Mouse (Mus musculus): ENCODE data around the gene Slc24a3. TPM values are rescaled to one million over a fixed set of nuclear protein-coding genes. Genes with fewer than 3 reads are reported as not detected.
A peak's percentile ranks its signal among the peaks of the same experiment; 100 is the strongest.

Slc24a3 gene
- total and polyA plus RNA-seq, 2 experiments = 0.09 to 0.33 TPM

DNA sequence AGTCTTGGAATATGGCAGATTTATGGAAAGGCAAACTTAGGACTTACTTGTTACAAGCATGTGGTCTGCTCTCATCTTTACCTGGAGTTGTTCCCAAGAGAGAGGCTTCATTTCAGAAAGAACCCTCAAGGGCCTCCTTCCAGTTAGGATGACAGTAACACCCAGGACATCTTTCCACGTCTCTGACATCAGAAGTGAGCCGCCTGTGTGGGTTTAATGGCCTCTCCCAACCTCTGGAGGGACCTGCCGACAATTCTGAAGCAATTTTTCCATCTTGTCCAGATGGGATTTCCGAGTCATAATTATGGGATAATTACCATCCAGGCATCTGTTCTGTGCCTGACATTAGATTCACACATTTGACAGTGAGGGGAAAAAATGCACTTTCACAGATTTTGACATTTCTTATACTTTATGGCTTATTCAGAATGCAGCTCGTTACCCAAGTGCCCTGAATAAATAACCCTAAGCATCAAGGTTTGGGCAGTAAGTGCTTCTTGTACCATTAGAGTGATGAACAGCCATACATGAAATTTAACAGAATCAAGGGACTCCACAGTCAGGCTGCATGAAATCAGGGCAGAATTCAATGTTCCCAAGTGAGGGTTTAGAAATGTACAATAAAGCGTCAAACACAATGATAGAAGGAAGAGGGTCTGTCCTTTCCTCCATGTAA is 463.7 kb downstream of the Slc24a3 start:
- no peaks in the 10 kb centered on the region for H3K79me2 ChIP-seq (ENCODE audit: control insufficient read depth, insufficient read depth, low read length)
- no peak overlapping the region for H3K27ac ChIP-seq (replicated peaks; ENCODE audit: insufficient read depth, low read depth, low read length)
- no peak overlapping the region for H3K9ac ChIP-seq (ENCODE audit: low read depth, low read length)
- WGBS = 87% methylated on average over 6 of the region's 6 CpGs
- no peaks in the 10 kb centered on the region for H3K36me3 ChIP-seq (ENCODE audit: control insufficient read depth, insufficient read depth, low read length)
- H3K4me1 ChIP-seq (ENCODE audit: control insufficient read depth, insufficient read depth, low read length) = no peaks in the 10 kb centered on the region
- no peak for DNase-seq (ENCODE audit: extremely low read depth, low read depth, low spot score)
- no peak overlapping the region for H3K4me3 ChIP-seq (ENCODE audit: insufficient read depth, low read depth, low read length)
- no peaks in the 10 kb centered on the region for H3K27me3 ChIP-seq (ENCODE audit: control insufficient read depth, insufficient read depth, low read length)
- TF ChIP-seq POLR2A (IDR thresholded peaks at IDR 0.05; ENCODE audit: extremely low read depth, insufficient read depth, low read length) (no peak), CTCF (IDR thresholded peaks at IDR 0.05; ENCODE audit: low read depth, low read length) (no peak)

DNA sequence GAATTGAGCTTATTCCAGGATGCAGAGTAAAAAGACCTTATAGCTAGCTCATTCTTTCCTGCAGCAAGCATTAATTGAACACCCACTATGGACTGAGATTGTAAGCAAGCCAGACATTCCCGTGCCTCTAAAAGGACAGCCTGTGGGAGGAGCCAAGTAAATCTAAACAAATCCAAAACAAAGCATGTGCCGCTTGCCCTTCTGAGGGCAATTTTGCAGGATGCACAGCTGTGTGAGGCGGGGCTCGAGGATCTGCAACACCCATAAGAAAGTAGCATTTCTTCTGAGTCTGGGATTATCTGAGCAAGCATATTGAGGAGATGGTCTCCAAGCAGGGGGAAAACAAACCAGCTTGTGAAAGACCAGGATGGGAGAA is 464.2 kb downstream of the Slc24a3 start:
- Histone ChIP-seq H3K27ac (replicated peaks; ENCODE audit: insufficient read depth, low read depth, low read length) (no peak overlapping the region), H3K27me3 (ENCODE audit: control insufficient read depth, insufficient read depth, low read length) (no peaks in the 10 kb centered on the region), H3K4me1 (ENCODE audit: control insufficient read depth, insufficient read depth, low read length) (no peaks in the 10 kb centered on the region), H3K79me2 (ENCODE audit: control insufficient read depth, insufficient read depth, low read length) (no peaks in the 10 kb centered on the region), H3K36me3 (ENCODE audit: control insufficient read depth, insufficient read depth, low read length) (no peaks in the 10 kb centered on the region), H3K4me3 (ENCODE audit: insufficient read depth, low read depth, low read length) (no peak overlapping the region), H3K9ac (ENCODE audit: low read depth, low read length) (no peak overlapping the region)
- 78% methylated on average over 4 of the region's 4 CpGs for whole genome bisulfite sequencing
- TF ChIP-seq POLR2A (IDR thresholded peaks at IDR 0.05; ENCODE audit: extremely low read depth, insufficient read depth, low read length) (no peak), CTCF (IDR thresholded peaks at IDR 0.05; ENCODE audit: low read depth, low read length) (no peak)
- DNase-seq (ENCODE audit: extremely low read depth, low read depth, low spot score) = peak; percentile 7

DNA sequence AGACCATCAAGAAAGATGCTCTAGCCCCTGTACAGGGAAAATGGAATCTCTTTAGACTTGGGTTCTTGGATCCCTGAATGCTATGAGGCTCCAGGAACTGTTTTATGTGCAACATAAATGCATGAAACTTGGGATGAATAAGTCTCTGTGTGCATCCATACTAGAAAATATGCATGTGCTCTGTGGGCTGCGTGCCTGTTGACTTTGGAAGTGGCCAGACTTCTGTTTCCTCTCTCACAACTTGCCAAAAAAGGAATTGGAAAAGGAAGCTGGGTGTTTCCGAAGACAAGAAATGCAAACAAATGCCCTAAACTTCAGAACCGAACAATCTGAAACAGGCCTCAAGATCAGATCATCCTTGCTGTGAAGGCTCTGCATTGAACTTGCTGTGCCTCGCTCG is 466.3 kb downstream of the Slc24a3 start:
- Histone ChIP-seq H3K36me3 (ENCODE audit: control insufficient read depth, insufficient read depth, low read length) (no peaks in the 10 kb centered on the region), H3K9ac (ENCODE audit: low read depth, low read length) (no peak overlapping the region), H3K27me3 (ENCODE audit: control insufficient read depth, insufficient read depth, low read length) (no peaks in the 10 kb centered on the region), H3K4me3 (ENCODE audit: insufficient read depth, low read depth, low read length) (no peak overlapping the region), H3K4me1 (ENCODE audit: control insufficient read depth, insufficient read depth, low read length) (no peaks in the 10 kb centered on the region), H3K27ac (replicated peaks; ENCODE audit: insufficient read depth, low read depth, low read length) (no peak overlapping the region), H3K79me2 (ENCODE audit: control insufficient read depth, insufficient read depth, low read length) (no peaks in the 10 kb centered on the region)
- 70% methylated on average over 5 of the region's 5 CpGs for WGBS
- no peak for TF ChIP-seq POLR2A (IDR thresholded peaks at IDR 0.05; ENCODE audit: extremely low read depth, insufficient read depth, low read length)
- peak; percentile 6 for DNase-seq (ENCODE audit: extremely low read depth, low read depth, low spot score)

DNA sequence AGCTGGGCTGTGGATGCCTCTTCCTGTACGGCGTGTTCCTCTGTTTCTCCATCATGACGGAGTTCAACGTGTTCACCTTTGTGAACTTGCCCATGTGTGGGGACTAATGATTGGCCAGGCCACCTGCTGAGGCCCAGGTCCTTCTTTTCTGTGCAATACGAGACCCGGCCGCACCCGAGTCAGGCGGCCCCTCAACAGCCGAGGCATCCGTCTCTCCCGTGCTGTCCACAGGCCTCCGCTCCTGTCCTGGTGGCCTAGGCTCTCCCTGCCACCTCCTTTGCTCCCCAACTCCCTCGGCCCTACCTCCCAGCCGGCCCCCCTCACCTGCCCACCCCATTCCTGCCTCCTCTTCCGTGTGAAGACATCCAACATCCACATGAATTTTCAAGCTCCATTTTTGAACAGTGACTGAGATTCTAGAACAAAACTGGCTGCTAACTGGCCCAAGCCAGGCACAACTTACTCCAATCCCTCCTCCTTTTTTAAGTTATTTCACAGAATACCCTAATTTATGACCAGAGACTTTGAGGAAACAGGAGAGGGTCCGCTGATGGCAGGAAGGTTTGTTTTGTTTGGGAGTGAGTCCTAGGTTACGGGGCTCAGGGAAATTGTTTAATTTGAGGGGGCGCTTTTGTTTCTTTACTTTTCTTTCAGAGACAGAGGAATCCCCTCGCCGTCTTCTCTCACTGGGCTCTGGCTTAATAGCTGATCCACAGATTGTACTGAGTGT is 472.9 kb downstream of the Slc24a3 start:
- no peak overlapping the region for H3K27ac ChIP-seq (replicated peaks; ENCODE audit: insufficient read depth, low read depth, low read length)
- WGBS = 86% methylated on average over 21 of the region's 21 CpGs
- H3K79me2 ChIP-seq (ENCODE audit: control insufficient read depth, insufficient read depth, low read length) = no peaks in the 10 kb centered on the region
- no peaks in the 10 kb centered on the region for H3K36me3 ChIP-seq (ENCODE audit: control insufficient read depth, insufficient read depth, low read length)
- no peak overlapping the region for H3K9ac ChIP-seq (ENCODE audit: low read depth, low read length)
- DNase-seq (ENCODE audit: extremely low read depth, low read depth, low spot score) = no peak
- TF ChIP-seq CTCF (IDR thresholded peaks at IDR 0.05; ENCODE audit: low read depth, low read length) = no peak
- no peak for TF ChIP-seq POLR2A (IDR thresholded peaks at IDR 0.05; ENCODE audit: extremely low read depth, insufficient read depth, low read length)
- no peak overlapping the region for H3K4me3 ChIP-seq (ENCODE audit: insufficient read depth, low read depth, low read length)
- H3K27me3 ChIP-seq (ENCODE audit: control insufficient read depth, insufficient read depth, low read length) = no peaks in the 10 kb centered on the region
- H3K4me1 ChIP-seq (ENCODE audit: control insufficient read depth, insufficient read depth, low read length) = no peaks in the 10 kb centered on the region

DNA sequence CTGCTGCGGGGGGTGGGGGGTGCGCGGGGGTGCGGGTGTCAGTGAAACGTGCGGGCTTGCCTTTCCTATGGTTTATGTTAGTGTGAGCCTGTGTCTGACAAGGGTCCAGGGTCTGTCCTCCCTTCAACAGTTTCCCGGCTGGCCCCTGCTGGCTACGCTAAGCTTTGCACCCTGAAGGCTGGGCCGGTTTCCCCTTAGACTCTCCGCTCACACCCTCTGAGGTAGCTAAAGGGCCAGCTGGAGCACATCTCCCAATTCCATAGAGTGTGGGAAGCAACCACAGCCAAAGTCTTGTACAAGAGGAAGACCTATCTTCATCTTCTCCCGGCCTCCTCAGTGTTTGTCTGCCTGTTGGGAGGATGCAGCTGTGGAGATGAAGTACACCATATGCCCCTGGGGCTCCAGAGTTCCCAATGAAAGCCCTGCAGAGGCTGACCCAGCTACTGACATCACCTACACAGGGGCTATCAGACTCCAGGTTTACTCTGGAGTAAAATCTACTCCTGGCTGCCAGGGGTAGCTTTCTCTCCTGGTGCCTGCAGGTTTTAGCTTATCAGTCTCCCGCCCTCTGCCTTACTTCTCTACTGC is 487.9 kb downstream of the Slc24a3 start:
- TF ChIP-seq POLR2A (IDR thresholded peaks at IDR 0.05; ENCODE audit: extremely low read depth, insufficient read depth, low read length) (no peak), CTCF (IDR thresholded peaks at IDR 0.05; ENCODE audit: low read depth, low read length) (no peak)
- Histone ChIP-seq H3K27ac (replicated peaks; ENCODE audit: insufficient read depth, low read depth, low read length) (no peak overlapping the region), H3K9ac (ENCODE audit: low read depth, low read length) (no peak overlapping the region), H3K4me3 (ENCODE audit: insufficient read depth, low read depth, low read length) (no peak overlapping the region), H3K27me3 (ENCODE audit: control insufficient read depth, insufficient read depth, low read length) (no peaks in the 10 kb centered on the region), H3K79me2 (ENCODE audit: control insufficient read depth, insufficient read depth, low read length) (no peaks in the 10 kb centered on the region), H3K36me3 (ENCODE audit: control insufficient read depth, insufficient read depth, low read length) (no peaks in the 10 kb centered on the region), H3K4me1 (ENCODE audit: control insufficient read depth, insufficient read depth, low read length) (no peaks in the 10 kb centered on the region)
- DNase-seq (ENCODE audit: extremely low read depth, low read depth, low spot score) = no peak
- 48% methylated on average over 12 of the region's 12 CpGs for WGBS

DNA sequence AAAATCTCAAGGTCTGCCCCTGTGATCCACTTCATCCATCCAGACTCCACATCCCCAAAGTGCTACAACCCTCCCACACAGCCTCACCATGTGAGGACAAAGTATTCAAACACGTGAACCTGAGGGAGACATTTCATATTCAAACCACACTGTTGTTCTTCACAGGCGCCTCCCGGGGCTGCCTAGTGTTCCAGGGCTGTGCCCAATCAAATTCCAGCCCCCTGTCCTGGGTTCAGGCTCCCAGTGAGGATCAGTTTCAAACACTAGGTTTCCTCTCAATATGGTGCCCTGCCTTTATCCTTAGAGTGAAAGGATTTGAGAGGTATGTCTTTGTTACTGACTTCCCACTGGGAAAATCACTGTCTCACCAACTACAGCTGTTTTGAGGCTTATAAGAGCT is 488.6 kb downstream of the Slc24a3 start:
- TF ChIP-seq CTCF (IDR thresholded peaks at IDR 0.05; ENCODE audit: low read depth, low read length) (no peak), POLR2A (IDR thresholded peaks at IDR 0.05; ENCODE audit: extremely low read depth, insufficient read depth, low read length) (no peak)
- 86% methylated on average over 3 of the region's 3 CpGs for WGBS
- H3K27ac ChIP-seq (replicated peaks; ENCODE audit: insufficient read depth, low read depth, low read length) = no peak overlapping the region
- H3K36me3 ChIP-seq (ENCODE audit: control insufficient read depth, insufficient read depth, low read length) = no peaks in the 10 kb centered on the region
- no peak overlapping the region for H3K9ac ChIP-seq (ENCODE audit: low read depth, low read length)
- no peak for DNase-seq (ENCODE audit: extremely low read depth, low read depth, low spot score)
- no peaks in the 10 kb centered on the region for H3K27me3 ChIP-seq (ENCODE audit: control insufficient read depth, insufficient read depth, low read length)
- H3K79me2 ChIP-seq (ENCODE audit: control insufficient read depth, insufficient read depth, low read length) = no peaks in the 10 kb centered on the region
- H3K4me3 ChIP-seq (ENCODE audit: insufficient read depth, low read depth, low read length) = no peak overlapping the region
- no peaks in the 10 kb centered on the region for H3K4me1 ChIP-seq (ENCODE audit: control insufficient read depth, insufficient read depth, low read length)

Measured in liver, adult 2 months (tissue).